8 mouse cellular contexts compared by ENCODE assay signal in the genomic region with DNA sequence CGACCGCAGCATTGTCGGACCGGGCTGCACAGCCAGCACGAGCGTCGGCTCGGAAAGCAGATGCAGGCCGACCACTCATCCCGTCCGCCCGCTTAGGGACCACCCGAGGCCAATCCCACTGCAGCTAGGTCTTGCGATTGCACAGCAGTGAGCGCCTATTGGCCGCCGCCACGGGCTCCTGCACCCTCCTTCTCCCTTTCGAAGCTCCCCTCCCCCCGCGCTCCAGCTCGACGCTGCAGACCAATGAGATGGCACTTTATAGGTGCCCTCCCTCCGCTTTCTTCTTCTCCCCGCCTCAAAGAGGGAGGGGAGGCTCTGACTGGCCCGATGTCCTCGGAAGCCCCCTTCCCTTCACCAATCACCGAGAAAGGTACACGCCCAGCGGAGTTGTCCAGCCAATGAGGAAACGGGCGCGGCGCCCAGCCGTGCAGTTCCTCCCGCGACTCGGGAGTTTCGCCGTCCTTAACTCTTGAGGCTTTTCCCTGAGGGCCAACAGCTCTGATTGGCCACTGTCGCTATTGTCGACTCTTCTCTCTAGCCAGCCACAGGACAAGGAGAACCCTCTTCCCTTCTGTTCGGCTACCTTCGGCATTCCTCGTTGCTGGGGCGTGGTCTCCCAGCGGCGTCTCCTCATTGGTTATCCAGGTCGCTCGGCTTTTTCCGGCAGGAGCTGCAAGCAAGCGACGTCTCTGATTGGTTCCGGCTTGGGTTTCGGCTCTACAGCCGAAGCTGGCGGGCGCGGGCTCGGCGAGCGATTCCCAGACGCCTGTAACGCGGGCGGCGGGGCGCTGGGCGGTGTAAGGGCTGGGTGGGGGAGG. TPM values are rescaled to one million over a fixed set of nuclear protein-coding genes. Genes with fewer than 3 reads are reported as not detected.
DNase-seq lines count a peak whose midpoint lies in the region; ATAC-seq and TF ChIP-seq lines count a peak whose summit lies in the region.

Gsk3b (plus strand) TSS at position 373 of the 818 bp plus-strand sequence.

- H3K9me3 ChIP-seq in forebrain, embryonic 10.5 days: no peaks in the 10 kb centered on the region
- no peaks in the 10 kb centered on the region for H3K9me3 ChIP-seq in heart, embryonic 15.5 days (replicated peaks)
- H3K9me3 ChIP-seq in liver, embryonic 14.5 days (ENCODE audit: control insufficient read depth, low read length): no peaks in the 10 kb centered on the region
- H3K9me3 ChIP-seq in neural tube, embryonic 11.5 days (ENCODE audit: control insufficient read depth, low read length): no peaks in the 10 kb centered on the region
- H3K9me3 ChIP-seq in stomach, postnatal 0 days (ENCODE audit: control insufficient read depth, low read length): no peaks in the 10 kb centered on the region

- under 1% methylated on average over 69 of the region's 69 CpGs for WGBS in forebrain, embryonic 10.5 days
- under 1% methylated on average over 67 of the region's 69 CpGs for WGBS in heart, embryonic 15.5 days
- under 1% methylated on average over 68 of the region's 69 CpGs for WGBS in liver, embryonic 14.5 days (ENCODE audit: insufficient replicate concordance)
- WGBS in neural tube, embryonic 11.5 days: under 1% methylated on average over 69 of the region's 69 CpGs
- under 1% methylated on average over 63 of the region's 69 CpGs for WGBS in stomach, postnatal 0 days

- TF ChIP-seq CTCF in liver, embryonic 14.5 days (IDR thresholded peaks at IDR 0.05; ENCODE audit: low read depth): no peak
- 0 out of 2 replicates have a peak, but pooled peaks have one; percentile 0 for TF ChIP-seq CTCF in stomach, postnatal 0 days (IDR thresholded peaks at IDR 0.05; ENCODE audit: low read depth)

- DNase-seq in CD8-positive naive resting alpha-beta T cell, adult 2 months (ENCODE audit: low read depth in 2 of 2, low spot score in 2 of 2): peak; percentile 97 to 99
- DNase-seq in c-Kit-positive CD71-negative TER-119-negative erythroid progenitor cells, embryonic 14.5 days (ENCODE audit: low read depth): peak; percentile 97
- DNase-seq in forebrain, embryonic 10.5 days (ENCODE audit: extremely low spot score, low spot score): peak; percentile 100
- peak; percentile 100 for DNase-seq in kidney, postnatal 25 days
- DNase-seq in liver, embryonic 14.5 days (ENCODE audit: low read depth in 3 of 3, low spot score in 3 of 3): peak; percentile 98 to 99 (median 98)
- DNase-seq in neural tube, embryonic 11.5 days (ENCODE audit: low spot score): peak; percentile 99
- DNase-seq in stomach, postnatal 0 days (ENCODE audit: low spot score): peak; percentile 99

- H3K27me3 ChIP-seq in forebrain, embryonic 10.5 days (ENCODE audit: poor library complexity, severe bottlenecking): no peaks in the 10 kb centered on the region
- H3K27me3 ChIP-seq in heart, embryonic 15.5 days: no peaks in the 10 kb centered on the region
- no peaks in the 10 kb centered on the region for H3K27me3 ChIP-seq in liver, embryonic 14.5 days (ENCODE audit: control insufficient read depth, insufficient read depth, low read length)
- no peaks in the 10 kb centered on the region for H3K27me3 ChIP-seq in neural tube, embryonic 11.5 days (ENCODE audit: control insufficient read depth, insufficient read depth, low read length)
- no peaks in the 10 kb centered on the region for H3K27me3 ChIP-seq in stomach, postnatal 0 days (ENCODE audit: control insufficient read depth, insufficient read depth, low read length)

- H3K9ac ChIP-seq in heart, embryonic 15.5 days: peak within 1 kb of the TSS; percentile 99
- peak within 1 kb of the TSS; percentile 98 for H3K9ac ChIP-seq in liver, embryonic 14.5 days (replicated peaks)
- peak within 1 kb of the TSS; percentile 99 for H3K9ac ChIP-seq in neural tube, embryonic 11.5 days (ENCODE audit: low read length)
- peak within 1 kb of the TSS; percentile 97 for H3K9ac ChIP-seq in stomach, postnatal 0 days (ENCODE audit: low read length)

- no peak for TF ChIP-seq EP300 in liver, embryonic 14.5 days (IDR thresholded peaks at IDR 0.05; ENCODE audit: low read depth)
- TF ChIP-seq EP300 in stomach, postnatal 0 days (optimal IDR thresholded peaks at IDR 0.05): no peak

- peaks cover 3% of the 10 kb centered on the region for H3K36me3 ChIP-seq in forebrain, embryonic 10.5 days (replicated peaks)
- H3K36me3 ChIP-seq in heart, embryonic 15.5 days: no peaks in the 10 kb centered on the region
- H3K36me3 ChIP-seq in liver, embryonic 14.5 days (replicated peaks; ENCODE audit: control insufficient read depth, insufficient read depth, low read depth): no peaks in the 10 kb centered on the region
- no peaks in the 10 kb centered on the region for H3K36me3 ChIP-seq in neural tube, embryonic 11.5 days (ENCODE audit: control insufficient read depth, insufficient read depth, low read length)
- H3K36me3 ChIP-seq in stomach, postnatal 0 days (ENCODE audit: control insufficient read depth, insufficient read depth, low read length): no peaks in the 10 kb centered on the region

- H3K27ac ChIP-seq in forebrain, embryonic 10.5 days: peak within 1 kb of the TSS; percentile 99
- H3K27ac ChIP-seq in heart, embryonic 15.5 days: peak within 1 kb of the TSS; percentile 100
- peak within 1 kb of the TSS; percentile 91 for H3K27ac ChIP-seq in liver, embryonic 14.5 days
- peak within 1 kb of the TSS; percentile 100 for H3K27ac ChIP-seq in neural tube, embryonic 11.5 days (ENCODE audit: low read depth, low read length)
- peak within 1 kb of the TSS; percentile 100 for H3K27ac ChIP-seq in stomach, postnatal 0 days (replicated peaks)

- H3K4me2 ChIP-seq in heart, embryonic 15.5 days: peak within 1 kb of the TSS; percentile 78
- peak within 1 kb of the TSS; percentile 90 for H3K4me2 ChIP-seq in liver, embryonic 14.5 days (ENCODE audit: low read depth)
- H3K4me2 ChIP-seq in neural tube, embryonic 11.5 days (ENCODE audit: low read depth): peak within 1 kb of the TSS; percentile 89
- peak within 1 kb of the TSS; percentile 74 for H3K4me2 ChIP-seq in stomach, postnatal 0 days (replicated peaks; ENCODE audit: low read depth)

- H3K4me3 ChIP-seq in forebrain, embryonic 10.5 days: peak within 1 kb of the TSS; percentile 98
- H3K4me3 ChIP-seq in heart, embryonic 15.5 days: peak within 1 kb of the TSS; percentile 96
- peak within 1 kb of the TSS; percentile 84 to 85 for H3K4me3 ChIP-seq in liver, embryonic 14.5 days (ENCODE audit: insufficient read depth in 1 of 2, low read depth in 2 of 2, low read length in 2 of 2)
- H3K4me3 ChIP-seq in neural tube, embryonic 11.5 days (ENCODE audit: low read depth, low read length): peak within 1 kb of the TSS; percentile 97
- H3K4me3 ChIP-seq in stomach, postnatal 0 days (ENCODE audit: low read depth, low read length): peak within 1 kb of the TSS; percentile 92

- H3K4me1 ChIP-seq in forebrain, embryonic 10.5 days: peaks cover 27% of the 10 kb centered on the region
- H3K4me1 ChIP-seq in heart, embryonic 15.5 days (replicated peaks): peaks cover 18% of the 10 kb centered on the region
- peaks cover 12 to 16% of the 10 kb centered on the region in 2 experiments for H3K4me1 ChIP-seq in liver, embryonic 14.5 days (replicated peaks; ENCODE audit: control insufficient read depth in 2 of 2, insufficient read depth in 2 of 2, low read length in 1 of 2)
- peaks cover 9% of the 10 kb centered on the region for H3K4me1 ChIP-seq in neural tube, embryonic 11.5 days (ENCODE audit: control insufficient read depth, insufficient read depth, low read length)
- H3K4me1 ChIP-seq in stomach, postnatal 0 days (replicated peaks; ENCODE audit: control insufficient read depth, insufficient read depth): no peaks in the 10 kb centered on the region

- peak; percentile 91 for ATAC-seq in heart, embryonic 15.5 days (replicated peaks; ENCODE audit: insufficient number of reproducible peaks, insufficient read depth, low FRiP score, low read depth)
- peak; percentile 91 for ATAC-seq in liver, embryonic 14.5 days (ENCODE audit: insufficient read depth)
- peak; percentile 94 for ATAC-seq in neural tube, embryonic 11.5 days (ENCODE audit: insufficient read depth, low FRiP score, low TSS enrichment)
- peak; percentile 94 for ATAC-seq in stomach, postnatal 0 days (ENCODE audit: low FRiP score, low TSS enrichment)

RNA-seq across cellular contexts. Expression of gene Gsk3b, which starts in this region (rescaled TPM):
- polyA plus RNA-seq in forebrain, embryonic 10.5 days (2016; fragmentation: Nextera tagmentation; extraction: Ambion mirVana): 64.3 and 65.8 TPM in 2 replicates
- polyA plus RNA-seq in heart, embryonic 15.5 days (2015; fragmentation: Nextera tagmentation; extraction: Ambion mirVana): 38.2 and 40.0 TPM in 2 replicates
- 2.9 TPM in 2 replicates for polyA plus RNA-seq in liver, embryonic 14.5 days (2012; rRNA removed)
- 10.3 and 10.8 TPM in 2 replicates for polyA plus RNA-seq in liver, embryonic 14.5 days (2014; fragmentation: Nextera tagmentation; extraction: Ambion mirVana)
- 119 TPM in 2 replicates for polyA plus RNA-seq in neural tube, embryonic 11.5 days (2014; fragmentation: Nextera tagmentation; extraction: Ambion mirVana)
- polyA plus RNA-seq in stomach, postnatal 0 days (2015; fragmentation: Nextera tagmentation; extraction: Ambion mirVana): 28.1 and 28.4 TPM in 2 replicates

Comparison
In these comparisons a context has a peak if more than half of its experiments do, and no peak if none do; other contexts are left out.
1. Peak in every context shown above with its lines: DNase-seq, ATAC-seq, H3K4me3 ChIP-seq and H3K27ac ChIP-seq.